Mouse (Mus musculus) monocyte, adult 5-6 weeks (primary cell): ENCODE data around the gene Serpini1. TPM values are rescaled to one million over a fixed set of nuclear protein-coding genes. Genes with fewer than 3 reads are reported as not detected.
"Not testable (repeated sequence)": the region's sequence is repeated elsewhere in the genome, so short reads cannot be mapped to it uniquely, and the experiment has no call there.

ENCODE experiments used
- ATAC-seq: fragments of 153-309, 156-312 bp; replicated peaks from 2 replicates; pipeline ENCODE4 v1.8.0; 2017; ENCODE audit warnings: mild to moderate bottlenecking; ENCODE audit not compliant: low TSS enrichment, insufficient number of reproducible peaks, severe bottlenecking, poor library complexity, low FRiP score
- total RNA-seq: library from RNA; stranded (forward); fragments of 200-1000, 200-491, 200-594 nt; gene quantifications from 3 replicates; pipeline ENCODE4 v1.2.3, GENCODE M21; 2017

Gene Serpini1
- total RNA-seq, 1 experiment from 2014 or later = 2.4 TPM

DNA sequence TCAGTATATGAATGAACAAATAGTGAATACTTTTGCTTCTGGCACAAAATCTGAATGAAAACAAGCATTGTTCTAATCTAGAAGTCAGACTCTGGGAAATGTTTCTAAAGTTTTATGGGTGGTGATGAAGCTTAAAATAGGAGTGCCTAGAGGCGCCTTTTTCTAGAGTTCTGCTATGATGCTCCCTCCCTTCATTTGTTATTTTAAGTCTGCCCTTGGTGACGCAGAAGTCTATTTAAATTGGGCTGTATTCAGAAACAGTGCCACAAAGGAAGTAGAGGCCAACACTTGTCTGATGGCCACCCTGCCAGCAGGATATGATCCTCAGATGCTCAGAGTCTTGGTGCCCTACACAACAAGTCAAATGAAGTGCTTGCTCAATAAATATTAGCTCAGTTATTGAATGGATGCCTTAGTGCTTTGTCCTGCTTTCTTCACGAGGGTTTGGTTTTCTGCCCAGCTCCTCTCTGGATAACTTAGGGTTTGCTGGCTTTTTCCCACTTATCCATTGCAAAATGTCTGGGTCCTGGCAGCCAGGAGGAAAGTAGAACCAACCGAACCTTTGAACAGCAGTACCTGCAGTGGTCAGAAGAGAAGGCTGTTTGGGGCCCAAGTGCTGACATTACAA lies 73.8 kb downstream of the Serpini1 start:
- no peak for ATAC-seq

DNA sequence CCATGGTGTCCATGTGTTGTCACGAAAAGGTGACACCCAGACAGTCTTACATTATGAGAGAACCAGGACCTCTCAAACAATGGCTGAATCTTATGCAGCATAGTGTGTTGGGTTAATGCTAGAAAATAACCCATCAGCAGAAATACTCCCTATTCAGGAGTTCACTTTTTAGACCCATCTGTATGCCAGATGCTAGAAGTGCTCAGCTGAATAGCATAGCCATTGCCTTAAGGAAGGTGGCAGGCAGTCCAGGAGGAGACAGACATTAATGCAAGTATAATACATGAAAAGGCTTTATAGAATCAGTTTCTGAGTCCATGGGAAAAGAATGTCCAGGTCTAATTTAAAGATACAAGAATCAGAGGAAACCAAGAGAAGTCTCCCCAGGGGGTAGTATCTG lies 75.9 kb downstream of the Serpini1 start:
- ATAC-seq = no peak

DNA sequence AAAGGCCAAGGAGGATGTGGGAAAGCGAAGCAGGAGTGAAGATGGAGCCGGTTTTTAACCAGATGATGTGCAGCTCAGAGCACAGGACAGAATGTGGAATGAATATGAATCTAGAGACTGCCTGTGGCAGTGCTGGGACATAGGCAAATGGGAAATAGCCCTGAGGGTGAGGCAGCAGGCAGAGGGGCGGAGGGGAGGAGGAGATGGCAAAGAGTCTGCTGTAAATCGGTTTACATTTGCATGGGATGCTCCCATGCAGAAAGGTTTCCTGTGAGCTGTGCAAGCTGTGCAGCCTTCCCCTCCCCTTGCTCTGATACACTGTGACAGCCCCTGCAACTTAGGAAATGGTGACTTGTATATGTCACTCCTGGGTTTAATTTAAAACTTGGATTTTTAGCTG lies 76.3 kb downstream of the Serpini1 start:
- no peak for ATAC-seq

DNA sequence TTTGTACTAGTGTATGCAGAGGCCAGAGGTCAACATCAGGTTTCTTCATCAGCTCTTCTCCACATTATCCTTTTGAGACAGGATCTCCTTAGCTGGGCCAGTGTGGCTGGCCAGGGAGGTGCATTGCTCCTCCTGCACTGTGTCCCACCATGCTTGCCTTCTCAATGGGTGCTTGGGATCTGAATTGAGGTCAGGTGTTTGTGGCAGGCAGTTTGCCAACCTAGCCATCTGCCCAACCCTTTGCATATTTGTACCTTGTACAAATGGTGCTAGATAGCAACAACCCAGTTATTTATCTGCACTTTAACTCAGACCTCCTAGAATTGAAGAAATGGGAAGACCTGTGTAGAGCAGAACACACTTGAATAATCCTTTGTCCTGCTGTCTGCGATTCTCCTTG lies 78.3 kb downstream of the Serpini1 start:
- ATAC-seq = no peak

DNA sequence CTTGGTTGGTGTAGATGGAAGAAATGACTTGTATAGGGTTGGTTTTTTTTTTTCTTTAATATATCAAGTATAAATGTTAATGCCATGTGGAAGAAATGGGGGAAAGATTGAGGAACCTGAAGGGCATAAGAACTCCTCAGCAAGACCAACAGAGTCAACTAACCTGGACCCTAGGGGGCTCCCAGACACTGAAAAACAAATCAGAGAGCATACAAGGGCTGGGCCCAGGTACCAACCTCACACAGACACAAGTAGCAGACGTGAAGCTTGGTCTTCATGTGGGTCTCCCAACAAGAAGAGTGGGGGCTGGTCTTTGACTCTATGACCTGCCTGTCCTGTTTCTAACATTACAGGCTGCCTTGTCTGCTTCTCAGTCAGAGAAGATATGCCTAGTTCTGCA lies 82.2 kb downstream of the Serpini1 start:
- no peak for ATAC-seq

DNA sequence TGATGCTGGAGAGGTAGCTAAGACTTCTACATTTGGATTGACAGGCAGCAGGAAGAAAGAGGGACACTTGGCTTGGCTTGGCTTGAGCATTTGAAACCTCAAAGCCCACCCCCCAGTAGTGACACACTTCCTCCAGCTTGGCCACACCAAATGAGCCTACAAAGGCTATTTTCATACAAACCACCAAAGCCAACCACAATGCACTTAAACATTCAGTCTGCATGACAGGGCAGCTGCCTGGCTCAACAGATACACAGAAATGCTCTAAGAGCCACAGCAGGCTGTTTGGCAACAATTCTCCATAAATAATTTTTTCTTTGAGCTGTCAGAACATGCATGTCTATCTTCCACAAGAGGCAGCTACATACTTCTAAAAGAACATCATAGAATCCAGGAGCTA lies 90.2 kb downstream of the Serpini1 start:
- ATAC-seq = no peak

DNA sequence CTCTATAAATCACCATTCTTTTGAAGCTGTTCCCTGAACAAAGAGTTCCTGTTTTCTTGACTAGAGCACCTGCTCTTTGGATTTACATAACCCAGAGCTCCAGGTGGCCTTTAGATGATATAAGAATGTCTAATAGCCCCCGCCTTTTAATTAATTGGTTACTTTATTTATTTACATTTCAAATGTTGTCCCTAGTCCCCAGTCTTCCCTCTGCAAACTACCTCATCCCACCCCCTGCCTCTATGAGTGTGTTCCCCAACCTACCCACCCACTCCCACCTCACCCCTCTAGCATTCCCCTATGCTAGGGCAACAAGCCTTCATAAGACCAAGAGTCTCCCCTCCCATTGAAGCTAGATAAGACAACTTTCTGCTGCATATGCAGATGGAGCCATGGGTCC lies 90.9 kb downstream of the Serpini1 start:
- ATAC-seq = no peak

DNA sequence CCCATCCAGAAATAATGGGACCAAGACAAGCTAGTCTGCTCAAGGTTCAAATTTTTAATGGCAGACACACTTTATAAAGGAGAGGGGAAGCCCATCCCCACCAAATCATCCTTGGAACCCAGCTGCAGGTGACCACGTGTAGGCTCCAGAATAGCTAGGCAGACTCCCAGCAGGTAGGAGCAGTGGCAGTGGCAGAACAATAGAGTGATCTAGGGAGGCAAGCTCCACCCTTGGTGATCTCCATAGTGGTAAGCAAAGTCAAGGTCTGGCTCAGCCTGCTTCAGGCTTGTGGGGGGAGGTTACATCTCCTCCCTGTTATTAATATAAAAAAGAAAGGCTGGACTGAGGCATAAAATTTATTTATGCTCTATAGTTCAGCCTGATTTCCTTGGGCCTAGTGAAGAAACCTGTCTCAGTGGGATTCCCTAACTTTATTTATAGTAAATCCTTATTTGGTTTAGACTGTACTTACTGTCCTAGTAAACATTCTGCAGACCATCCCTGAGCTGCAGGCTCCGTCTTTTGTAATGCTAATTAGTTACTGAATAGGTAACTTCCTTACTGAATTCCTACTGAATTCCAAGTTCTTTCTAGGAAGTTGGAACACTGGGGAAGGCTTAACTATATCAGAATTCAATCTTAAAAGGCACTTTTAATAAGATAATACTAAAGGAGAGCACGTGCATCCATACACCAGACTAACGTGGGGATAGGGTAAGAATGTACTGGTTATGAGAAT lies 93.2 kb downstream of the Serpini1 start:
- not testable (repeated sequence) for ATAC-seq

DNA sequence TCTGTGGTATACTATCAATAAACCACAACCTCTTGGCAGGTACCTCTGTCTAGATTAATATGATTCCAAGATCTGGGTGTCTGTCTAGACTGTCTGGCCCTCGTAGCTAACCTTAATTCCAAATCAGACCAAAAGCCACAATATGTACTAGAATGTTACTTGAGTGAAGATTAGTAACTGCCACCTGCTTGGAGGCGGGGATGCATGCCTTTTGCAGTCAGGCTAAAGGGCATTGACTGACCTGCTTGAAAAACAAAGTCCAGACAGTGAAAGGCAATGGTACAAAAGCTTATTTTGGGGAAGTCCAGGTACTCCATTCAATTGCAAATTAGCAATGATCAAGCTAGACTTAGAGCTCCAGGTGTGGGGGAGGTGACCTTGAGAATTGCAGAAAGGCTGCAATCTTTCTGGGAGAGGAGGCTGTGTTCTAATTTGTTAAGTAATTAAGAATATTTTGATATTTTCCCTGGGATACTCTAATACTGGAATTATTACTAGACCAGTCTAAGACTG lies 94.3 kb downstream of the Serpini1 start:
- ATAC-seq = no peak

DNA sequence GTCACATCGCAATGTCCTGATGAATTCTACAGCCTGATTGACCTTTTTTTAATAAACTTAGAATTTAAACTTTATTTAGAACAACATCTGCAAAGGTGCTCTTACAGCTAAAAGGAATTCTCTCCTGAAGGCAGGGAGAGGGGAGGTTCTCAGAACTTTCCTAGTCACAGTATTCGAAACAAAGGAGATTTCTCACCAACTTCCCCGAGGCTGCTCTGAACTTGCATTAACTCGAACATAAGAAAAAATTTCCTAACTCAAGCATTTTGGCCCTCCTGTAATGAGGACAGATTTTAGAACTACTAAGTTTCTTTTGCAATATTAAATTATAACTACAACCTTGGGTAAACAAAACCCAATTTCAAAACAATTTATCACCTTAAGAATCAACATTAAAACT lies 96.6 kb downstream of the Serpini1 start:
- not testable (repeated sequence) for ATAC-seq

DNA sequence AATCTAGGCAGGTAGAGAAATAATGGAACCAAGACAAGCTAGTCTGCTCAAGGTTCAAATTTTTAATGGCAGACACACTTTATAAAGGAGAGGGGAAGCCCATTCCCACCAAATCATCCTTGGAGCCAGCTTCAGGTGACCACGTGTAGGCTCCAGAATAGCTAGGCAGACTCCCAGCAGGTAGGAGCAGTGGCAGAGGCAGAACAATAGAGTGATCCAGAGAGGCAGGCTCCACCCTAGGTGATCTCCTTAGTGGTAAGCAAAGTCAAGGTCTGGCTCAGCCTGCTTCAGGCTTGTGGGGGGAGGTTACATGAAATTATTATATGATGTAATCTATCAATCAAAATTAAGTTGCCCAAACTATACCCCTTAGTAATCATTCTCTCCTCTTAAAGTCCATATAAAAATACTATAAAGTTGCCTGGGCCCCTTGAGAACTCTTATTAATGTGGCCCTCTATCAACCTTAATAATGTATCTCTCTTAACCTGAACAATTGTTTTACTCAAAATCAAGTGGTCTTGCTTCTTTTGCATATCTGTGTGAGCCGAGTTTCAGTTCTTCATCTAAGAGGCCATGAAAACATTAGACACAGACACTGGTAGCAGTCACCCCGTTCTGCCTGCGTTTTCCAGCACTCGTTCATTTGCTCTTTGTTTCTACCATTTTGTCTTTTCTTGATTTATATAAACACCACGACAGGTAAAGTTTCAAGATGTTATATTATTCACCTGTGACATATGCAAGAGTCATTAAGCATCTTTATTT lies 98.4 kb downstream of the Serpini1 start:
- no peak for ATAC-seq

DNA sequence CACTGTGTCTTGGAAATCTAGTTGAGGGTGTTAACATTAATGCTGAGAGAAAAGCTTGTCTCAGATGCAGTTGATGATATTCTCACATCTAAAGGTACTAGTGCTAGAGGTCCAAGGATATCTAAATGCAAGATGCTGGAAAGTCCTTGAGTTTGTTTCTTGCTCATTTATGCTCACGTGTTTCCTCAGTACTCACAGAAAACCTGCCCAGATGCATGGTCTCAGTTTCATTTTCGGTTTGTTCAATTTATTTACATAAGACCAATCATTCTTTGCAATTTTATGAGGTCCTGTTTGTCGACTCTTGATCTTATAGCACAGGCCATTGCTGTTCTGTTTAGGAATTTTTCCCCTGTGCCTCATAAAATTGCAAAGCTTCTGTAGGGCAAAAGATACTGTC lies 109.6 kb downstream of the Serpini1 start:
- ATAC-seq = no peak

DNA sequence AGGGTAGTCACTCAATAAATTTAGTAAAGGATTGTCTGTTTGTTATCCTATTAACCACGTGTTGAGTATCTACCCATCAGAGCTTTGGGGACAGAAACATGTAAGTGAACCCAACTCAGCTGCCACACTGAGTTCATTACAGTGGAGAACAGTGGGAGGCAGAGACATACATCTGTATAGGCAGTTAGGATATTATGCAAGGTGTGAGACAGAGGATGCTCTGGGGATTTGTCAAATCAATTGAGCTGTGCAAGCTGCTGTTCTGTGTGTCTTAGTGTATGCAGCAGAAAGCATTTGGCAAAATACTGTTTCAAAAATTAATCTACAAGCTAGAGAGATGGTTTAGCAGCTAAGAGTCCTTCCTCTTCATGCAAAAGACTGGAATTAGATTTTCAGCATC lies 113.1 kb downstream of the Serpini1 start:
- ATAC-seq = no peak

DNA sequence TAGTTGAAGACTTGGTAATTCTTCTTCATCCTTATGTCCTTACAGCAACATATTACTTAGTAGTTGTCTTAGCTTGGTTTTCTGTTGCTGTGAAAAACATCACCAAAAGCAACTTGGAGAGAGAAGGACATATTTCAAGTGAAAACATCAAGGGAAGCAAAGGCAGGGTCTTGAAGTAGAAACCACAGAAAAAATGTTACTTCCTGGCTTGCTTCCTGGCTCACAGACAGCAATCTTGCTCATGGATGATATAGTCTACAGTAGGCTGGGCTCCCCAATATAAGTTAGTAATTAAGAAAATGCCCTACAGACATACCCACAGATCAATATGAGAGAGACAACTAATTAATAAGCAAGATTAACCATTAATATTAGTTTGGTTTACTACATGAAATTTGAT lies 125.5 kb downstream of the Serpini1 start:
- ATAC-seq = no peak

DNA sequence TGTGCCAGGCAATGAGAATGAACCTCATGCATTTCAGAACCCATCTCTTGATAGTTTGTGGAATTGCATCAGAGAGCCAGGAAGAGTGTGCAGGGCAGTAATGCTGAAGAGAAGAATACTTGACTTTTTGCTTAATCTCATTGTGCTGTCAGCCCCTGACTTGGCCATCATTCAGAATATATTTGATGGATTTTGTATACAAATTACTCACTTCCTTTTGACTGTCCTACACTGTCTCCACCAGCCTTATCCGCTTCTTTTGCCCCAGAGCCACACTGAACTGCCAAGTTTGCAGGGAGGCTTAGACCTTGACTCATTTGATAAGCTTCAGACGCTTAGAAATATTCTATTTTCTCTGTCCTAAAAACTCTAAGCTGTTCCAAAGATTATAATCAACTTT lies 129.4 kb downstream of the Serpini1 start:
- ATAC-seq = no peak

DNA sequence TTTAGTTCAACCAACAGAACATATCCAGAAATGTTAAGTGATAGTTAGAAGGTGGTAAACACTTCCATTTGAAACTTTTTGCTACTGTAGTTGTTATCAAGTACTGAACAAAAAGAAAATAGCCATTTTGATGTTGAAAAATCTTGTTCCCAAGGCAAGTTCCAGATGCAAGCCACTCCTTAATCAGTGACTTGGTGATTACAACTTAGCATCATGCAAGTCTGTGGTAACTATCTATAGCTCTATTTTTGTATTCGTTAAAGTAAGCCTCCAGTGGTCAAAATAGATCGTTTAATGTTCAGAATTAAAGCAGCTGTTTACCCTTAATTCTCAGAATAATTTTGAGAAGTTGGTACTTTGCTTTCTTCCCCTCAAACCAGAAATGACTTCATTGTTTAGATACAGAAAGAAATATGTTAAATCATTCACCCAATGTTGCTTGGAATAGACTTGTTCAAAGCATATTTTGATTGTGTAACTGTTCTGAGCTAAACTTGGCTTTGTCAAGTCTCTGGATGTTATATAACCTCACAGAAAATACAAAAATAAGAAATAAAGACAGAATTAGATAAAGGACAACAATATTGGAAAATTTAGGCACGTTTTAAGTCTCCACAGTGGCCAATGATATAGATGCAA lies 130.0 kb downstream of the Serpini1 start:
- ATAC-seq = no peak

DNA sequence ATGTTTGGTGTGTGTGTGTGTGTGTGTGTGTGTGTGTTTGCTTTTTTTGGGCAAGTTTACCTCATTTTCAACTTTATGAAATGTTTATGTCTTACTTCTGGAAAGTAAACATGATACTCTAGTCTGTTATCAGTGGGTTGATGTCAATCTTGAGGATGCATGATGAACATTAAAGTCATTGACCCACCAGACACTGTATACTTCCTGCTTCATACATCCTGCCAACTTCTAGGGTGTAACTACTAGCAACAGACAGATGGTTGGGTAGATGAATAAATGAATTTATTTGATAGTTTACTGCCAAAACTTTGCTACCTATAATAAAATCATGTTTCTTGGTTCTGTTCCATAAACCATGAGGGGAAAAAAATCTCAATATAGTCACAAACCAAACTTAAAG lies 133.0 kb downstream of the Serpini1 start:
- ATAC-seq = no peak

DNA sequence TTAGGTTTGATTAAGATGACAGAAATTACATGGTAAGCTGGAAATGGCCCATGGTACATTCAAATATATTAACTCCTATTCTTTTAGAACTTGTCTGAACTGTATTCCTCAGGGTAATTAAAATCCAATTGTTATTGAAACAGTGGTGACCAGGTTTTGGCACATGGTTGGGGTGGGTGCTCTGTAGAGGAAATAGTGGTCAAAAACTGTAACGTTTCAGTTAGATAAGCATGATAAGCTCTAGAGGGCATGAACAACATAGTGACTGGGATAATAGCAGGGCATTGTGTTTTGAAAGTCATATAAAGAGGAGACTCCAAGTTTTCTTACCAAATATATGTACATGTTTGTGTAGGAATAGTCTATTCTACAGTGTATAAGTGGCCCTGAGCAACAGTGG lies 134.7 kb downstream of the Serpini1 start:
- ATAC-seq = no peak
